Mouse (Mus musculus) lung, postnatal 0 days (tissue): Measurements from ENCODE around the gene Dock2. TPM values are rescaled to one million over a fixed set of nuclear protein-coding genes. Genes with fewer than 3 reads are reported as not detected.

ENCODE experiments used
- ATAC-seq: fragments of 200-750 bp; cut with Nextera tagmentation; 2 replicates; pipeline ENCODE4 v1.8.0; 2017; ENCODE audit warnings: moderate library complexity
- DNase-seq: peaks from one replicate; pipeline ENCODE4 v3.0.0-alpha.2; 2016; ENCODE audit warnings: low spot score
- H3K27ac ChIP-seq: fragments of 300-500 bp; sonication (generic); 2 replicates; pipeline ENCODE4 v1.5.1; 2014; ENCODE audit warnings: antibody characterized with exemption, mild to moderate bottlenecking, low read length, mixed read lengths
- H3K27me3 ChIP-seq: fragments of 300-500 bp; sonication (generic); replicated peaks from 2 replicates; pipeline ENCODE4 v1.6.1; 2014; ENCODE audit warnings: low read length, mixed read lengths; ENCODE audit not compliant: insufficient read depth
- H3K36me3 ChIP-seq: fragments of 300-500 bp; sonication (generic); 2 replicates; pipeline ENCODE4 v1.6.1; 2014; ENCODE audit warnings: low read length, mixed read lengths; ENCODE audit not compliant: insufficient read depth
- H3K4me1 ChIP-seq: fragments of 300-500 bp; sonication (generic); 2 replicates; pipeline ENCODE4 v1.6.1; 2014; ENCODE audit warnings: antibody characterized with exemption, low read depth, low read length, mixed read lengths; ENCODE audit not compliant: insufficient read depth
- H3K4me2 ChIP-seq: fragments of 300-500 bp; sonication (generic); replicated peaks from 2 replicates; pipeline ENCODE4 v1.6.1; 2014; ENCODE audit warnings: low read depth, mild to moderate bottlenecking, low read length, moderate library complexity, mixed read lengths
- H3K4me3 ChIP-seq: fragments of 300-500 bp; sonication (generic); 2 replicates; pipeline ENCODE4 v1.5.1; 2014; ENCODE audit warnings: low read depth, low read length
- H3K9ac ChIP-seq: fragments of 300-500 bp; sonication (generic); replicated peaks from 2 replicates; pipeline ENCODE4 v1.6.1; 2014; ENCODE audit warnings: low read depth, mild to moderate bottlenecking
- H3K9me3 ChIP-seq: fragments of 300-500 bp; sonication (generic); 2 replicates; pipeline ENCODE4 v1.6.1; 2016; ENCODE audit warnings: low read length, mixed read lengths
- CTCF ChIP-seq: IDR thresholded peaks from 2 replicates; pipeline ENCODE4 v1.5.1; 2016; ENCODE audit warnings: antibody characterized with exemption, mild to moderate bottlenecking
- EP300 ChIP-seq: IDR thresholded peaks from 2 replicates; pipeline ENCODE4 v1.6.1; 2016; ENCODE audit warnings: antibody characterized with exemption, mild to moderate bottlenecking, control low read depth
- WGBS: fragments of 180-500 bp; shearing (Covaris S2); extraction: QIAGEN DNeasy Blood & Tissue Kit; methylation state at CpG from one replicate; pipeline ENCODE4 v1.1.7; 2014; 5-methylcytosine and 5-hydroxymethylcytosine counted together
- polyA plus RNA-seq: library from polyadenylated mRNA; unstranded; fragments of >200 nt; fragmentation: Nextera tagmentation; extraction: Ambion mirVana; gene quantifications from 2 replicates; pipeline ENCODE4 v1.2.1, GENCODE M21; 2015

Gene Dock2
- polyA plus RNA-seq, 1 experiment from 2014 or later: 1.8 TPM

DNA sequence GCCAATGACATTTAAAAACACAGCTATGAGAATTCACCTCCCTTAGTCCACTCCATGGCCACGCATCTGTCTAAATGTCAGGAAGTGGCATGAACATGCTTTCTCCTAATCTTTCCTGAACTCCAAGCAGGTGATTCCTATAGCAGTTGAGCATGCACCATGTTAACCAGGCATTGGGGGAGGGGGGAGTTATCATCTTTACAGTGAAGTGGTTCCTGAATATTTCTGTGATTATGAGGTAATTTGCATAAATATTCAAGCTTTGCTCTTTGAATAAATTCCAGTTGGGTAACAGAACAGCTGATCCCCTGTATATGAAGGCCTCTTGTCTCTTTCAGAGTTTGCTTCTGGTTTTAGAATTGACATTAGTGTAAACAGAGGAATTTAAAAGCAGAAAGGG lies 284.0 kb downstream of the Dock2 start:
- no peak overlapping the region for H3K27ac ChIP-seq
- no peaks in the 10 kb centered on the region for H3K36me3 ChIP-seq
- no peak for DNase-seq
- no peak for ATAC-seq
- no peaks in the 10 kb centered on the region for H3K4me1 ChIP-seq
- no peak overlapping the region for H3K4me3 ChIP-seq
- H3K9ac ChIP-seq: no peak overlapping the region
- 71% methylated on average over 1 of the region's 1 CpGs for WGBS
- H3K27me3 ChIP-seq: no peaks in the 10 kb centered on the region
- no peak overlapping the region for H3K4me2 ChIP-seq
- no peaks in the 10 kb centered on the region for H3K9me3 ChIP-seq
- TF ChIP-seq EP300 (no peak), CTCF (no peak)

- Histone ChIP-seq H3K36me3 (no peaks in the 10 kb centered on the region), H3K27ac (no peak overlapping the region), H3K9ac (no peak overlapping the region), H3K9me3 (no peaks in the 10 kb centered on the region), H3K4me1 (no peaks in the 10 kb centered on the region), H3K4me3 (no peak overlapping the region), H3K4me2 (no peak overlapping the region), H3K27me3 (no peaks in the 10 kb centered on the region)
- DNase-seq (no peak), ATAC-seq (no peak)
- WGBS: 74% methylated on average over 4 of the region's 4 CpGs
- TF ChIP-seq EP300: no peak
- no peak for TF ChIP-seq CTCF
These were observed 289.0 kb downstream of the Dock2 start for GRCm38 (mm10) chr11:34494682-34495081.

GRCm38 (mm10) chr11:34492986-34493385 lies 290.7 kb downstream of the Dock2 start:
- H3K4me2 ChIP-seq: no peak overlapping the region
- ATAC-seq (no peak), DNase-seq (no peak)
- H3K36me3 ChIP-seq: no peaks in the 10 kb centered on the region
- no peaks in the 10 kb centered on the region for H3K27me3 ChIP-seq
- no peak overlapping the region for H3K4me3 ChIP-seq
- no peak overlapping the region for H3K9ac ChIP-seq
- 74% methylated on average over 3 of the region's 3 CpGs for WGBS
- H3K4me1 ChIP-seq: no peaks in the 10 kb centered on the region
- no peaks in the 10 kb centered on the region for H3K9me3 ChIP-seq
- TF ChIP-seq EP300 (no peak), CTCF (no peak)
- no peak overlapping the region for H3K27ac ChIP-seq

DNA sequence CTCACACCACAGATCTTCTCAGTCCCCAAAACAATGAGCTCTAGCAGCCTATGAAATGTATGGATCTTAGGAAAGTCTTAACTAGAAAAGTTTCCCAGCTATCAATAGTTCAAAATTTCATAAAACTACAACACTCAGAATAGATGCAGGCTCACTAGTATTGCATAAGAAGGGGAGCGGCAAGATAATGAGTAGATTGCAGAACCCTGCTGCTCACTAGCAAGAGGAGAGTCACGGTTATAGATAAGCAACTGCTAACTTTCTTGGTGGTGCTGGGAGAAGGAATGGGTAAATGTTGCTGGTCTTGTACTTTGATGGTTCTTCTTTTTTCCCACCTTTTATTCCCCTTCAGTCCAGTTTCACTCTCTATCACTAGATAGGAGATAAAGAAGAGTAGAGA lies 291.5 kb downstream of the Dock2 start:
- H3K36me3 ChIP-seq: no peaks in the 10 kb centered on the region
- no peak overlapping the region for H3K9ac ChIP-seq
- H3K27me3 ChIP-seq: no peaks in the 10 kb centered on the region
- DNase-seq (no peak), ATAC-seq (no peak)
- no peak overlapping the region for H3K27ac ChIP-seq
- H3K9me3 ChIP-seq: no peaks in the 10 kb centered on the region
- no peaks in the 10 kb centered on the region for H3K4me1 ChIP-seq
- 81% methylated on average over 2 of the region's 2 CpGs for WGBS
- H3K4me3 ChIP-seq: no peak overlapping the region
- no peak overlapping the region for H3K4me2 ChIP-seq
- no peak for TF ChIP-seq EP300
- TF ChIP-seq CTCF: no peak

GRCm38 (mm10) chr11:34489548-34489947 lies 294.1 kb downstream of the Dock2 start:
- ATAC-seq: no peak
- Histone ChIP-seq H3K4me3 (no peak overlapping the region), H3K36me3 (no peaks in the 10 kb centered on the region), H3K9ac (no peak overlapping the region), H3K27ac (no peak overlapping the region), H3K4me2 (no peak overlapping the region), H3K4me1 (no peaks in the 10 kb centered on the region), H3K9me3 (no peaks in the 10 kb centered on the region), H3K27me3 (no peaks in the 10 kb centered on the region)
- WGBS: 82% methylated on average over 6 of the region's 6 CpGs
- no peak for DNase-seq
- TF ChIP-seq CTCF (no peak), EP300 (no peak)

DNA sequence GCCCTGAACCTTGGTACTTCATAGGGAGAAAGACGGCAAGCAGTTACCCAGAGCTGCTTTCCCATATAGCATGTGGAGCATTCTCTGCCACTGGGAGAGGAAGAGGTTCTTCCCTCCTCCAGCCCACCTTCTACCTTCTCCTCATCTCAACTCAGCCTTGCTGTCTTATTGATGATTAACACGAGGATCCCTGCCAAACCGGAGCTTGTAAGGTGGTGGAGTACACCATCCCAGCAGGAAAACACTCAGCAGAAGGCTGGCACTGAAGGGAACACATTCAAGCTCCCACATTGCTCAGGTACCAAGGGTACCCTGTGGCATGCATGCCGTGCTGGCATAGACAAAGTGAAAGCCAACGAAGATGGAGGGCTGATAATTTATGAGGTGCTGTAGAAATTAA lies 304.4 kb downstream of the Dock2 start:
- Histone ChIP-seq H3K9me3 (no peaks in the 10 kb centered on the region), H3K9ac (no peak overlapping the region), H3K36me3 (no peaks in the 10 kb centered on the region), H3K27me3 (no peaks in the 10 kb centered on the region), H3K4me3 (no peak overlapping the region), H3K4me1 (no peaks in the 10 kb centered on the region), H3K4me2 (no peak overlapping the region), H3K27ac (no peak overlapping the region)
- TF ChIP-seq EP300 (no peak), CTCF (no peak)
- WGBS: 62% methylated on average over 5 of the region's 5 CpGs
- no peak for DNase-seq
- no peak for ATAC-seq

GRCm38 (mm10) chr11:34469792-34470191 lies 313.9 kb downstream of the Dock2 start:
- Histone ChIP-seq H3K4me2 (no peak overlapping the region), H3K9ac (no peak overlapping the region), H3K4me3 (no peak overlapping the region), H3K27ac (no peak overlapping the region), H3K4me1 (no peaks in the 10 kb centered on the region), H3K36me3 (no peaks in the 10 kb centered on the region), H3K27me3 (no peaks in the 10 kb centered on the region), H3K9me3 (no peaks in the 10 kb centered on the region)
- no peak for DNase-seq
- no peak for TF ChIP-seq EP300
- no peak for TF ChIP-seq CTCF
- no peak for ATAC-seq
- WGBS: 32% methylated on average over 2 of the region's 2 CpGs
